Mouse (Mus musculus) olfactory bulb, adult 2 months (tissue): ENCODE results near the gene Fam117a.

Source experiments
- CTCF ChIP-seq: fragments of 200-500 bp; IDR thresholded peaks from 2 replicates; pipeline ENCODE4 v1.5.1; 2012; ENCODE audit warnings: low read depth, mild to moderate bottlenecking, low read length, moderate library complexity; ENCODE audit not compliant: insufficient read depth
- POLR2A ChIP-seq: fragments of 200-500 bp; IDR thresholded peaks from 2 replicates; pipeline ENCODE4 v1.6.1; 2012; ENCODE audit warnings: mild to moderate bottlenecking, low read depth, low read length, moderate library complexity; ENCODE audit not compliant: insufficient read depth

GRCm38 (mm10) chr11:95367011-95367735 is 30.4 kb downstream of the Fam117a start:
- TF ChIP-seq CTCF (no peak), POLR2A (no peak)
